Mouse (Mus musculus) B cell, adult (primary cell): ENCODE results near the gene Olfr1420. TPM values are rescaled to one million over a fixed set of nuclear protein-coding genes. Genes with fewer than 3 reads are reported as not detected.

Source experiments
- total RNA-seq: library from RNA; stranded (reverse); gene quantifications from 4 replicates; pipeline ENCODE4 v1.2.4, GENCODE M21; 2023; ENCODE audit not compliant: inconsistent age

The Olfr1420 gene
- total RNA-seq = not detected in 4 replicates

GRCm38 (mm10) chr19:11886265-11886664 lies at the start of gene Olfr1420:
TSS of gene Olfr1420 (plus strand) at chr19:11886565.

GRCm38 (mm10) chr19:11839119-11839518 lies 47.2 kb upstream of the Olfr1420 start, which contains the start of gene Olfr1417:
TSS of gene Olfr1417 (minus strand) at chr19:11839219.

GRCm38 (mm10) chr19:11860966-11861365 lies 25.4 kb upstream of the Olfr1420 start, which contains the start of gene Olfr1418:
TSS of gene Olfr1418 (minus strand) at chr19:11861066.

GRCm38 (mm10) chr19:11875006-11875405 lies 11.4 kb upstream of the Olfr1420 start, which contains the start of gene Olfr1419:
TSS of gene Olfr1419 (minus strand) at chr19:11875106.

GRCm38 (mm10) chr19:11912037-11912532 lies 25.7 kb downstream of the Olfr1420 start, which contains the start of gene Patl1:
TSS of gene Patl1 (plus strand) at chr19:11912399.

Other genes starting within 250 kb of the Olfr1420 start
- gene Ms4a3, start 245.7 kb upstream of the Olfr1420 start, total RNA-seq = not detected in 4 replicates
- gene Oosp2, start 226.0 kb upstream of the Olfr1420 start, total RNA-seq = 1.3 TPM in 1 of 4 replicates, not detected in the others
- 0.72 to 2.3 TPM (median 1.8 TPM) in 4 replicates for gene Oosp1, start 195.4 kb upstream of the Olfr1420 start, total RNA-seq
- not detected in 4 replicates for gene Oosp3, start 189.5 kb upstream of the Olfr1420 start, total RNA-seq
- not detected in 4 replicates for gene Gif, start 139.0 kb upstream of the Olfr1420 start, total RNA-seq
- gene Mrpl16, start 116.2 kb upstream of the Olfr1420 start, total RNA-seq = 31.6 to 38.6 TPM (median 33.7 TPM) in 4 replicates
- 0.30 to 1.5 TPM (median 0.58 TPM) in 4 replicates for gene Stx3, start 67.2 kb upstream of the Olfr1420 start, total RNA-seq
- not detected in 4 replicates for gene Olfr1417, start 47.3 kb upstream of the Olfr1420 start, total RNA-seq
- not detected in 4 replicates for gene Olfr1418, start 25.5 kb upstream of the Olfr1420 start, total RNA-seq
- gene Olfr1419, start 11.5 kb upstream of the Olfr1420 start, total RNA-seq = not detected in 4 replicates
- 63.1 to 71.0 TPM (median 70.2 TPM) in 4 replicates for gene Patl1, start 25.8 kb downstream of the Olfr1420 start, total RNA-seq
- gene Osbp, start 79.4 kb downstream of the Olfr1420 start, total RNA-seq = 49.4 to 51.9 TPM (median 50.6 TPM) in 4 replicates
- not detected in 4 replicates for gene Olfr1423, start 154.8 kb downstream of the Olfr1420 start, total RNA-seq
- gene Olfr1424, start 176.1 kb downstream of the Olfr1420 start, total RNA-seq = not detected in 4 replicates
- not detected in 4 replicates for gene Olfr1425, start 191.2 kb downstream of the Olfr1420 start, total RNA-seq
- gene Olfr1426, start 205.4 kb downstream of the Olfr1420 start, total RNA-seq = not detected in 4 replicates
- not detected in 4 replicates for gene Olfr1427, start 216.8 kb downstream of the Olfr1420 start, total RNA-seq
- not detected in 4 replicates for gene Olfr1428, start 229.3 kb downstream of the Olfr1420 start, total RNA-seq
- gene Olfr76, start 236.6 kb downstream of the Olfr1420 start, total RNA-seq = not detected in 4 replicates